Mouse (Mus musculus): ENCODE data around the gene Gm2026.
"Not testable (repeated sequence)": the region's sequence is repeated elsewhere in the genome, so short reads cannot be mapped to it uniquely, and the experiment has no call there.

The Gm2026 gene

GRCm38 (mm10) chr2:175965031-175965430 is at the start of gene Gm2026:
TSS of gene Gm2026 (plus strand) at chr2:175965331.
- CTCF ChIA-PET: not testable (repeated sequence)

- CTCF ChIA-PET: not testable (repeated sequence)
Observed at GRCm38 (mm10) chr2:175931000-175931399, 34.1 kb upstream of the Gm2026 start, which contains the start of gene Zfp966. TSS of gene Zfp966 (minus strand) at chr2:175931100.

Measured in spleen, embryonic (tissue).